Mouse (Mus musculus) urinary bladder, adult 18-20 months (tissue): ENCODE measurements around the gene Scn10a.

Experiments used
- DNase-seq, 2 experiments: peaks; one replicate each; pipeline ENCODE4 v3.0.0; 2022; ENCODE audit warnings: low spot score in 2 of 2, mixed read lengths in 2 of 2

The Scn10a gene

GRCm38 (mm10) chr9:119634216-119634843, 84.8 kb downstream of the Scn10a start:
- no peak for DNase-seq

GRCm38 (mm10) chr9:119633475-119633874, 85.6 kb downstream of the Scn10a start:
- DNase-seq, result no peak

- DNase-seq, result no peak
Measured at GRCm38 (mm10) chr9:119632801-119633200, 86.3 kb downstream of the Scn10a start.

- no peak for DNase-seq
Measured at GRCm38 (mm10) chr9:119631899-119632533, 87.1 kb downstream of the Scn10a start.

GRCm38 (mm10) chr9:119631393-119631898, 87.7 kb downstream of the Scn10a start:
- no peak for DNase-seq

- DNase-seq, result no peak
Measured at GRCm38 (mm10) chr9:119628690-119629268, 90.3 kb downstream of the Scn10a start.

GRCm38 (mm10) chr9:119627227-119627626, 91.9 kb downstream of the Scn10a start:
- no peak for DNase-seq

GRCm38 (mm10) chr9:119624151-119624550, 95.0 kb downstream of the Scn10a start:
- no peak for DNase-seq

- DNase-seq, result no peak
Measured at GRCm38 (mm10) chr9:119614798-119615197, 104.3 kb downstream of the Scn10a start.

GRCm38 (mm10) chr9:119610563-119611166, 108.5 kb downstream of the Scn10a start:
- DNase-seq, result no peak

- no peak for DNase-seq
Measured at GRCm38 (mm10) chr9:119606906-119607305, 112.2 kb downstream of the Scn10a start.

- no peak for DNase-seq
Measured at GRCm38 (mm10) chr9:119604607-119605006, 114.5 kb downstream of the Scn10a start.

- DNase-seq, result no peak
Measured at GRCm38 (mm10) chr9:119598501-119598900, 120.6 kb downstream of the Scn10a start.

GRCm38 (mm10) chr9:119597332-119597731, 121.8 kb downstream of the Scn10a start:
- no peak for DNase-seq

GRCm38 (mm10) chr9:119589592-119589991, 129.5 kb downstream of the Scn10a start:
- no peak for DNase-seq

GRCm38 (mm10) chr9:119588763-119589449, 130.2 kb downstream of the Scn10a start:
- DNase-seq, result no peak

- peak; percentile 14 to 61 for DNase-seq
Measured at GRCm38 (mm10) chr9:119580668-119581067, 138.5 kb downstream of the Scn10a start.

GRCm38 (mm10) chr9:119580187-119580586, 138.9 kb downstream of the Scn10a start:
- DNase-seq, result no peak

- peak in 1 of 2 experiments; percentile 18 for DNase-seq
Measured at GRCm38 (mm10) chr9:119578636-119579438, 140.3 kb downstream of the Scn10a start, which contains the start of gene Scn5a. Scn5a (minus strand) TSS chr9:119579016.

GRCm38 (mm10) chr9:119578311-119578635, 140.8 kb downstream of the Scn10a start:
- DNase-seq, result no peak

- no peak for DNase-seq
Measured at GRCm38 (mm10) chr9:119576977-119577376, 142.1 kb downstream of the Scn10a start.
